11 mouse cellular contexts compared by ENCODE assay signal in genomic region chr6:126481257-126481656, GRCm38 (mm10). TPM values are rescaled to one million over a fixed set of nuclear protein-coding genes. Genes with fewer than 3 reads are reported as not detected.
A peak's percentile ranks its signal among the peaks of the same experiment; 100 is the strongest.
DNase-seq lines count a peak whose midpoint lies in the region; ATAC-seq and TF ChIP-seq lines count a peak whose summit lies in the region.
"Had no signal": no experiment of that assay in that cellular context is flagged by ENCODE, and none has a peak within 500 bp of the region (broad histone marks: within the 10 kb centered on the region; RNA-seq: fewer than 3 reads in every experiment).

No protein-coding gene starts in this region.

- TF ChIP-seq CTCF in heart, postnatal 0 days (IDR thresholded peaks at IDR 0.05; ENCODE audit: low read depth), result peak; percentile 46
- peak; percentile 64 for TF ChIP-seq CTCF in midbrain, postnatal 0 days (IDR thresholded peaks at IDR 0.05)

- WGBS in heart, postnatal 0 days, result 51% methylated on average over 6 of the region's 6 CpGs
- 61% methylated on average over 6 of the region's 6 CpGs for WGBS in midbrain, postnatal 0 days
- 70% methylated on average over 6 of the region's 6 CpGs for WGBS in midbrain, embryonic 13.5 days

- ATAC-seq in heart, postnatal 0 days (ENCODE audit: insufficient read depth, low read depth), result no peak
- no peak for ATAC-seq in midbrain, postnatal 0 days (ENCODE audit: low FRiP score)
- no peak for ATAC-seq in midbrain, embryonic 13.5 days
- ATAC-seq: hindbrain, embryonic 16.5 days had no signal

- H3K4me3 ChIP-seq in heart, postnatal 0 days (ENCODE audit: low read depth, low read length), result no peak overlapping the region
- H3K4me3 ChIP-seq in midbrain, postnatal 0 days (ENCODE audit: low read depth, low read length), result no peak overlapping the region
- H3K4me3 ChIP-seq in midbrain, embryonic 13.5 days (replicated peaks), result no peak overlapping the region
- H3K4me3 ChIP-seq: neural tube, embryonic 13.5 days had no signal

- no peak overlapping the region for H3K9ac ChIP-seq in heart, postnatal 0 days (replicated peaks; ENCODE audit: low read depth, low read length)
- no peak overlapping the region for H3K9ac ChIP-seq in midbrain, postnatal 0 days (replicated peaks; ENCODE audit: low read length, poor library complexity, severe bottlenecking)
- no peak overlapping the region for H3K9ac ChIP-seq in midbrain, embryonic 13.5 days (replicated peaks)
- H3K9ac ChIP-seq: neural tube, embryonic 13.5 days had no signal

- no peaks in the 10 kb centered on the region for H3K9me3 ChIP-seq in heart, postnatal 0 days (replicated peaks; ENCODE audit: control insufficient read depth, low read length)
- H3K9me3 ChIP-seq in midbrain, postnatal 0 days (ENCODE audit: low read length), result no peaks in the 10 kb centered on the region
- H3K9me3 ChIP-seq in midbrain, embryonic 13.5 days, result no peaks in the 10 kb centered on the region
- H3K9me3 ChIP-seq: neural tube, embryonic 13.5 days had no signal

- H3K36me3 ChIP-seq in heart, postnatal 0 days (replicated peaks; ENCODE audit: control insufficient read depth, insufficient read depth, low read length), result no peaks in the 10 kb centered on the region
- H3K36me3 ChIP-seq in midbrain, postnatal 0 days (ENCODE audit: insufficient read depth, low read length), result no peaks in the 10 kb centered on the region
- no peaks in the 10 kb centered on the region for H3K36me3 ChIP-seq in midbrain, embryonic 13.5 days
- H3K36me3 ChIP-seq: neural tube, embryonic 13.5 days had no signal

- no peaks in the 10 kb centered on the region for H3K27me3 ChIP-seq in heart, postnatal 0 days (ENCODE audit: control insufficient read depth, insufficient read depth, low read length)
- H3K27me3 ChIP-seq in midbrain, postnatal 0 days (ENCODE audit: insufficient read depth, low read length), result no peaks in the 10 kb centered on the region
- H3K27me3 ChIP-seq in midbrain, embryonic 13.5 days, result no peaks in the 10 kb centered on the region; the same call in 1 of the 2 replicates
- H3K27me3 ChIP-seq: neural tube, embryonic 13.5 days had no signal

- H3K4me1 ChIP-seq in heart, postnatal 0 days (ENCODE audit: control insufficient read depth, insufficient read depth), result no peaks in the 10 kb centered on the region
- no peaks in the 10 kb centered on the region for H3K4me1 ChIP-seq in midbrain, postnatal 0 days (ENCODE audit: insufficient read depth, low read length)
- peaks cover 9% of the 10 kb centered on the region for H3K4me1 ChIP-seq in midbrain, embryonic 13.5 days (replicated peaks)

- H3K4me2 ChIP-seq in heart, postnatal 0 days (ENCODE audit: low read depth, low read length), result no peak overlapping the region
- H3K4me2 ChIP-seq in midbrain, postnatal 0 days (ENCODE audit: low read depth, low read length, poor library complexity, severe bottlenecking), result no peak overlapping the region
- H3K4me2 ChIP-seq in midbrain, embryonic 13.5 days (replicated peaks), result no peak overlapping the region
- H3K4me2 ChIP-seq: neural tube, embryonic 13.5 days had no signal

- TF ChIP-seq EP300 in heart, postnatal 0 days (IDR thresholded peaks at IDR 0.05; ENCODE audit: low read depth), result no peak

- H3K27ac ChIP-seq in heart, postnatal 0 days (ENCODE audit: low read depth), result no peak overlapping the region
- no peak overlapping the region for H3K27ac ChIP-seq in midbrain, postnatal 0 days (ENCODE audit: low read depth, low read length)
- H3K27ac ChIP-seq in midbrain, embryonic 13.5 days, result no peak overlapping the region
- H3K27ac ChIP-seq: macrophage; neural tube, embryonic 13.5 days had no signal

- peak; percentile 17 for DNase-seq in heart, postnatal 0 days (ENCODE audit: low spot score)
- no peak for DNase-seq in heart, adult 8-10 months (ENCODE audit: low spot score)
- DNase-seq in midbrain, postnatal 0 days (ENCODE audit: low spot score), result peak; percentile 45
- peak; percentile 56 for DNase-seq in cerebellum, adult 9-11 months
- peak; percentile 49 for DNase-seq in lung, postnatal 10 days
- DNase-seq in spleen, adult 12 weeks (ENCODE audit: low spot score), result no peak
- no peak for DNase-seq in natural killer cell, adult 2 months (ENCODE audit: low spot score in 2 of 2)

RNA-seq across cellular contexts. Expression of gene Kcna5, which starts 54.0 kb away (rescaled TPM):
- total RNA-seq in heart, postnatal 0 days (2014; rRNA removed; ENCODE audit: low replicate concordance), result 25.0 and 27.6 TPM in 2 replicates
- 9.0 and 9.2 TPM in 2 replicates for polyA plus RNA-seq in heart, postnatal 0 days (2015; fragmentation: Nextera tagmentation; extraction: Ambion mirVana)
- total RNA-seq in heart, adult 8-10 months (2022), result 10 to 100 TPM in 3 of 4 experiments, 1 to 10 TPM in 1; 7.6 to 15.1 (median 13.2) TPM
- 4.9 and 5.3 TPM in 2 replicates for total RNA-seq in midbrain, postnatal 0 days (2014; rRNA removed)
- polyA plus RNA-seq in midbrain, postnatal 0 days (2015; fragmentation: Nextera tagmentation; extraction: Ambion mirVana), result 3.8 and 4.9 TPM in 2 replicates
- polyA plus RNA-seq in midbrain, embryonic 13.5 days (2015; fragmentation: Nextera tagmentation; extraction: Ambion mirVana), result 3.3 and 5.5 TPM in 2 replicates
- polyA plus RNA-seq: macrophage had no signal

Comparison
In these comparisons a context has a peak if more than half of its experiments do, and no peak if none do; other contexts are left out.
1. DNase-seq: peak in heart, postnatal 0 days (single experiment), midbrain, postnatal 0 days (single experiment), cerebellum, adult 9-11 months (single experiment) and lung, postnatal 10 days (single experiment); none in heart, adult 8-10 months (single experiment), spleen, adult 12 weeks (single experiment) and natural killer cell, adult 2 months (0 of 2).